Mouse (Mus musculus) ES-E14 (cell line): ENCODE measurements around the gene Bspry. TPM values are rescaled to one million over a fixed set of nuclear protein-coding genes. Genes with fewer than 3 reads are reported as not detected.

Source experiments
- DNase-seq: peaks from one replicate; pipeline ENCODE4 v3.0.0-alpha.2; 2013; ENCODE audit warnings: low read depth, low spot score
- H3K27ac ChIP-seq: 2 replicates; pipeline ENCODE4 v1.5.1; 2012; ENCODE audit warnings: low read depth, mild to moderate bottlenecking, low read length, moderate library complexity, mixed read lengths; ENCODE audit not compliant: poor library complexity, insufficient read depth, severe bottlenecking
- H3K36me3 ChIP-seq: 2 replicates; pipeline ENCODE4 v1.6.1; 2012; ENCODE audit warnings: mild to moderate bottlenecking, low read length, moderate library complexity, mixed read lengths; ENCODE audit not compliant: control insufficient read depth, poor library complexity, insufficient read depth, severe bottlenecking
- H3K4me1 ChIP-seq, 2 experiments: fragments of 150-350 bp in 1 of 2; sonication (generic) in 1 of 2; 2 replicates each; pipeline ENCODE4 v1.6.1; 2012; ENCODE audit warnings: low read length in 2 of 2, mild to moderate bottlenecking in 1 of 2, mixed read lengths in 1 of 2; ENCODE audit not compliant: control insufficient read depth in 2 of 2, insufficient read depth in 2 of 2, poor library complexity in 1 of 2
- H3K4me3 ChIP-seq, 2 experiments: fragments of 150-350 bp in 1 of 2; sonication (generic) in 1 of 2; 2 replicates each; pipeline ENCODE4 v1.5.1; 2012; ENCODE audit warnings: low read length in 2 of 2, low read depth in 1 of 2, mild to moderate bottlenecking in 1 of 2, mixed read lengths in 1 of 2; ENCODE audit not compliant: insufficient read depth in 1 of 2, poor library complexity in 1 of 2, severe bottlenecking in 1 of 2
- H3K9ac ChIP-seq: 2 replicates; pipeline ENCODE4 v1.6.1; 2012; ENCODE audit warnings: low read depth, mild to moderate bottlenecking, low read length, mixed read lengths; ENCODE audit not compliant: poor library complexity, insufficient read depth, severe bottlenecking
- H3K9me3 ChIP-seq: fragments of 150-350 bp; sonication (generic); 2 replicates; pipeline ENCODE4 v1.6.1; 2012; ENCODE audit warnings: low read depth, mild to moderate bottlenecking, low read length; ENCODE audit not compliant: control insufficient read depth, insufficient read depth
- CHD2 ChIP-seq: IDR thresholded peaks from 2 replicates; pipeline ENCODE4 v1.6.1; 2014; ENCODE audit warnings: mild to moderate bottlenecking, low read depth, low read length, inconsistent platforms
- HCFC1 ChIP-seq: IDR thresholded peaks from 2 replicates; pipeline ENCODE4 v1.6.1; 2012; ENCODE audit warnings: low read length, inconsistent platforms, borderline replicate concordance; ENCODE audit not compliant: insufficient read depth
- MAFK ChIP-seq: IDR thresholded peaks from 2 replicates; pipeline ENCODE4 v1.6.1; 2014; ENCODE audit warnings: mild to moderate bottlenecking, low read depth, low read length, inconsistent platforms; ENCODE audit not compliant: insufficient read depth
- ZC3H11A ChIP-seq: IDR thresholded peaks from 2 replicates; pipeline ENCODE4 v1.6.1; 2012; ENCODE audit warnings: low read depth, mild to moderate bottlenecking, inconsistent platforms, low read length, borderline replicate concordance
- ZNF384 ChIP-seq: IDR thresholded peaks from 2 replicates; pipeline ENCODE4 v1.6.1; 2012; ENCODE audit warnings: low read depth, low read length, inconsistent platforms
- in situ Hi-C, 2 experiments: fragments of 600-800 bp; cut with MboI; formaldehyde crosslinking; loops; one replicate each; pipeline ENCODE4 v1.15.1; 2025; ENCODE audit warnings: low sequenced_read_pairs in 2 of 2, inconsistent platforms in 1 of 2; ENCODE audit not compliant: unreplicated experiment in 2 of 2
- total RNA-seq: library from RNA; depleted of rRNA; stranded (reverse); fragments of 300-350 nt; gene quantifications from 2 replicates; pipeline ENCODE4 v1.2.3, GENCODE M21; 2012

Gene Bspry
- total RNA-seq, 1 experiment = 8.9 TPM

DNA sequence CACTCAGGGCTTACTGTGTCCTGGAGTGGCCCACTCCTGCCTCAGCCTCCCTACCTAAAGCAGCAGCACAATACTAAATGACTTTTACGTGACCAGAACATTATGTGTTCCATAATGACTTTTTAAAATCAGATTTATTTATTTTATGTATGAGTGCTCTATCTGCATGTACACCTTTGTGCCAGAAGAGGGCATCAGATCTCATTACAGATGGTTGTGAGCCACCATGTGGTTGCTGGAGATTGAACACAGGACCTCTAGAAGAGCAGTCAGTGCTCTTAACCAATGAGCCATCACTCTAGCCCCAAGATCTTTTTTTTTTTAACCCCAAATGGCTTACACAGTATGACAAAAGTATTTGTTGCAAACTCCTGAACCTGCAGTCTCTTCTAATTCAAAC lies 11.7 kb upstream of the Bspry start:
- Histone ChIP-seq H3K36me3 (peaks cover 4% of the 10 kb centered on the region; the same call in 1 of the 2 replicates), H3K4me1 (0 out of 4 replicates have a peak, but pooled peaks cover 0 to 2% of the 10 kb centered on the region in 2 experiments), H3K27ac (no peak overlapping the region), H3K9ac (no peak overlapping the region), H3K9me3 (no peaks in the 10 kb centered on the region), H3K4me3 (no peak overlapping the region)
- no peak for TF ChIP-seq HCFC1
- no peak for TF ChIP-seq ZC3H11A
- TF ChIP-seq ZNF384 = no peak
- TF ChIP-seq MAFK = no peak
- no peak for TF ChIP-seq CHD2
- DNase-seq = no peak
- in situ Hi-C loops = no loop called here

DNA sequence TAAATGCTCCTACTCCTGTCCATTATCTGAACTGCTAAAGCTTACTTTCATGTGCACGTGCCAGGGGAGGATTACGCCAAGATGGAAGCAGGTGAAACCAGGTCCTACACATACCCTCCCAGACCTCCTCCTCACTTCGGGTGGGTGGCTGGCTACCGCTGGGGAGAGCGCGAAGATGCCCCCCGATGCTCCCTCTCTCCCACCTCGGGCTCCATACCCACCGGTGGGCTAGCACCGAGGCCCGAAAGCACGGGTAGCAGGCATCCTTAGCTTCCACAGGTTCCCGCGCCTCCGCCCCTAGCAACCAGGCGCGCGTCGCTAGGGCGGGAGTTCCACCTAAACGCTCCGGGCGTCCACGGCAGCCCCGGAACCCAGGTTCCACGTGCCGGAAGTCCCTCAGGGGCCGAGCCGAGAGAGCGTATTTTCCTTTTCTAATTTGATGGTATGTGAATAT lies 9.2 kb upstream of the Bspry start, which contains the start of gene Wdr31:
Wdr31 (minus strand) TSS at position 299 of the 454 bp plus-strand sequence.
- Histone ChIP-seq H3K27ac (no peak within 1 kb of the TSS), H3K4me3 (peak within 1 kb of the TSS; percentile 71 to 73), H3K9ac (peak within 1 kb of the TSS; percentile 70), H3K36me3 (0 out of 2 replicates have a peak, but pooled peaks cover 4% of the 10 kb centered on the region), H3K9me3 (no peaks in the 10 kb centered on the region), H3K4me1 (0 out of 4 replicates have a peak, but pooled peaks cover 0 to 2% of the 10 kb centered on the region in 2 experiments)
- no peak for TF ChIP-seq ZC3H11A
- no peak for TF ChIP-seq ZNF384
- peak; percentile 88 for TF ChIP-seq HCFC1
- DNase-seq = peak; percentile 69
- in situ Hi-C loops = no loop called here

DNA sequence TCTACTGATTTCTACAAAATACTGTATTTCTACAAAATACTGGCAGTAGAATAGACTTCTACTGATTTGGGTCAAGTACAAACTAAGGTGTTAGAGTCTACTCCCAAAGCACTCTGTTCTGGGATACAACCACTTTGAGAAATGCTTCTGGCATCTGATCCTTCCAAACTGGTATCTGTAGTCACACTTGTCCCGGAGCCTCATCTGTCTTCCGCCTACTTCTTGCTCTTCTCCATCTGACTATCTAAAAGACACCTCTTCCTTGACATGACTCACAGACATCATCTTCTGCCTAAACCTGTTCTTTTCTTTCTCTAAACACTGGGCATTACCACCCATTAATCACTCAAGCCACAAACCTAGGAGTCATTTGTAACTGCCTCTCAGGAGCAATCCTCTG lies 7.8 kb upstream of the Bspry start:
- Histone ChIP-seq H3K4me1 (0 out of 4 replicates have a peak, but pooled peaks cover 0 to 2% of the 10 kb centered on the region in 2 experiments), H3K4me3 (no peak overlapping the region), H3K9me3 (no peaks in the 10 kb centered on the region), H3K27ac (no peak overlapping the region), H3K36me3 (0 out of 2 replicates have a peak, but pooled peaks cover 4% of the 10 kb centered on the region), H3K9ac (no peak overlapping the region)
- in situ Hi-C loops = no loop called here
- DNase-seq = no peak
- TF ChIP-seq CHD2 (no peak), ZNF384 (no peak), ZC3H11A (no peak), HCFC1 (no peak), MAFK (no peak)

DNA sequence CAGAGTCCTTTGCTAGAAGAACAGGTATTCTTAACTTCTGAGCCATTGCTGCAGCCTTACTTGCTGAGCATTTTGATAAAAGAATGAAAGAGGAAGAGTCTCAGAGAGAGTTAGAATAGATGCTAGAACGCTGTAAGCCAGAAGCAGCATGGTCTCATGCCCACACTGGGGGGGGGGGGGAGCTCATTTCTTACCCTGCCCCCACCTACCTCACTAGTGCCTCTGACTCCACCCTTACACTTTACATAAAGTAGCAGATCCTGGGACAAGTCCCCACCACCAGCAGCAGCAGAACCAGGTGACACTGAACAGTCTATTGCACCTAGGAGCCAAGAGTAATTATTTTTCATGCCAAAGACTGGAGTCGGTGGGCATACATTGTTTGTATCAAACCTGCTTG lies 4.7 kb upstream of the Bspry start:
- H3K9ac ChIP-seq = no peak overlapping the region
- no peaks in the 10 kb centered on the region for H3K4me1 ChIP-seq
- no peak overlapping the region for H3K27ac ChIP-seq
- no peak overlapping the region for H3K4me3 ChIP-seq
- no peak for TF ChIP-seq HCFC1
- TF ChIP-seq ZNF384 = no peak
- TF ChIP-seq ZC3H11A = no peak
- TF ChIP-seq CHD2 = no peak
- no peak for TF ChIP-seq MAFK
- no peak for DNase-seq
- no peaks in the 10 kb centered on the region for H3K9me3 ChIP-seq
- in situ Hi-C loops = no loop called here
- no peaks in the 10 kb centered on the region for H3K36me3 ChIP-seq

DNA sequence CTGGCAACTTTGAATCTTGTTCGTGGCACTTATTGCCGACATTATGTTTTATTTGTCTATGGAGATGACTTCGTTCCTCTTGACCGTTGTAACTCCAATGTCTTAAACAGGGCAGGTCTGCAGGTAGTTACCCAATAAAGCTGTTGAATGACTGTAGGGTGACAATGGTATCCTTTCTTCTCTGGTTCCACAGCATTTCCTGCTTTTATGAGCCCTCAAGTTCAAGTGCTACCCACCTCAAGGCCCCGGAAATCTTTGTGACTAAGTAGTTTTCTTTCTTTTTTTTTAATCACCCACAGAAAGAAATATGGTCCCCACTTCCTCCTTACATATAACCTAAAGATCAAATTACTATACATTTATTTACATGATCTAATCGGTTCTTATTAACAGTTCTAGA lies 4.1 kb upstream of the Bspry start:
- Histone ChIP-seq H3K9ac (no peak overlapping the region), H3K4me1 (no peaks in the 10 kb centered on the region), H3K27ac (no peak overlapping the region), H3K36me3 (no peaks in the 10 kb centered on the region), H3K9me3 (no peaks in the 10 kb centered on the region), H3K4me3 (no peak overlapping the region)
- DNase-seq = no peak
- TF ChIP-seq ZNF384 (no peak), HCFC1 (no peak), ZC3H11A (no peak)
- in situ Hi-C loops = no loop called here
